Mouse (Mus musculus): ENCODE data around the gene Slc5a4b. TPM values are rescaled to one million over a fixed set of nuclear protein-coding genes. Genes with fewer than 3 reads are reported as not detected.

The Slc5a4b gene
- 0.06 TPM in 1 of 2 replicates, not detected in the other for polyA plus RNA-seq (2015; fragmentation: Nextera tagmentation; extraction: Ambion mirVana)

GRCm38 (mm10) chr10:76110861-76111260, at the start of gene Slc5a4b:
Gene Slc5a4b (minus strand): TSS chr10:76110961.

GRCm38 (mm10) chr10:76147278-76147677, 36.5 kb upstream of the Slc5a4b start, which contains the start of gene Slc5a4a:
Gene Slc5a4a (plus strand): TSS chr10:76147451.

GRCm38 (mm10) chr10:76032402-76033118, 78.2 kb downstream of the Slc5a4b start, which contains the start of gene Zfp280b:
Gene Zfp280b (plus strand): TSS chr10:76032650.

Small RNA genes lying within 50 kb of the gene (microRNA-seq; reads per million reads assigned to microRNA genes)
- gene Mir6409 (ENCODE audit: borderline replicate concordance, insufficient number of aligned reads): not detected

Other genes with a start within 250 kb of the Slc5a4b start
- gene Derl3, start 217.5 kb downstream of the Slc5a4b start, polyA plus RNA-seq (2015; fragmentation: Nextera tagmentation; extraction: Ambion mirVana): 0.32 and 3.0 TPM in 2 replicates
- 75.4 and 89.9 TPM in 2 replicates for gene Smarcb1, start 189.3 kb downstream of the Slc5a4b start, polyA plus RNA-seq (2015; fragmentation: Nextera tagmentation; extraction: Ambion mirVana)
- 128 and 210 TPM in 2 replicates for gene Chchd10, start 177.8 kb downstream of the Slc5a4b start, polyA plus RNA-seq (2015; fragmentation: Nextera tagmentation; extraction: Ambion mirVana)
- 15.1 and 23.4 TPM in 2 replicates for gene Mmp11, start 174.5 kb downstream of the Slc5a4b start, polyA plus RNA-seq (2015; fragmentation: Nextera tagmentation; extraction: Ambion mirVana)
- gene Gm867, start 170.3 kb downstream of the Slc5a4b start, polyA plus RNA-seq (2015; fragmentation: Nextera tagmentation; extraction: Ambion mirVana): 0.62 and 0.66 TPM in 2 replicates
- gene Vpreb3, start 167.9 kb downstream of the Slc5a4b start, polyA plus RNA-seq (2015; fragmentation: Nextera tagmentation; extraction: Ambion mirVana): 2.9 and 4.8 TPM in 2 replicates
- 0.06 and 0.17 TPM in 2 replicates for gene Gm5134, start 156.4 kb downstream of the Slc5a4b start, polyA plus RNA-seq (2015; fragmentation: Nextera tagmentation; extraction: Ambion mirVana)
- gene Zfp280b, start 78.3 kb downstream of the Slc5a4b start, polyA plus RNA-seq (2015; fragmentation: Nextera tagmentation; extraction: Ambion mirVana): 7.1 and 8.8 TPM in 2 replicates
- not detected in 2 replicates for gene Slc5a4a, start 36.5 kb upstream of the Slc5a4b start, polyA plus RNA-seq (2015; fragmentation: Nextera tagmentation; extraction: Ambion mirVana)
- 35.6 and 48.4 TPM in 2 replicates for gene Prmt2, start 126.9 kb upstream of the Slc5a4b start, polyA plus RNA-seq (2015; fragmentation: Nextera tagmentation; extraction: Ambion mirVana)
- gene S100b, start 142.9 kb upstream of the Slc5a4b start, polyA plus RNA-seq (2015; fragmentation: Nextera tagmentation; extraction: Ambion mirVana): 4.5 and 6.1 TPM in 2 replicates
- 6.9 and 8.5 TPM in 2 replicates for gene Dip2a, start 234.3 kb upstream of the Slc5a4b start, polyA plus RNA-seq (2015; fragmentation: Nextera tagmentation; extraction: Ambion mirVana)